Mouse (Mus musculus) right cerebral cortex, postnatal 4 days (tissue): ENCODE measurements at regions not wholly inside any gene's neighbourhood (a gene's known extent, or its start where the extent isn't known, plus 50 kb on each side); places are given as distances from the start of the nearest gene placed in this dataset.
A peak's percentile ranks its signal among the peaks of the same experiment; 100 is the strongest.

Experiments used
- DNase-seq: peaks from one replicate; pipeline ENCODE4 v3.0.0-alpha.2; 2022

GRCm38 (mm10) chr6:81738466-81738865 lies 185.0 kb upstream of the Gcfc2 start:
- DNase-seq = peak; percentile 14

DNA sequence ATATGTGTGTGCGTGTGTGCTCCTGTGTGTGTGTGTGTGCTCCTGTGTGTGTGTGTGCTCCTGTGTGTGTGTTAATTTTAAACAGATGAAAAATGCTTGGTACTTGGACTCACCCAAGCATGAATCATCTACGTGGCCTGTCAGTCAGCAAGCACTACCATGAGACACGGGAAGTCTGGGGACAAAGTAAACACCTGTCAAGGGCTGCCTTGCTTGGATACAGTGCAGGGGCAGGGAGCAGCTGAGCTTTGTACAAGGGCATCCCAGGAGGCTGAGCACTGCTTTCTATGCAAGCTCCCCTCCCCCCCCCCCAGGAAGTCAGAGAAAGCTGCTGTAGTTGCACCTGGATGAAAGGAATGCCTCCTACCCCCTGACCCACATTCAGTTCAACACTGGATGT lies 173.8 kb upstream of the Gcfc2 start:
- no peak for DNase-seq

DNA sequence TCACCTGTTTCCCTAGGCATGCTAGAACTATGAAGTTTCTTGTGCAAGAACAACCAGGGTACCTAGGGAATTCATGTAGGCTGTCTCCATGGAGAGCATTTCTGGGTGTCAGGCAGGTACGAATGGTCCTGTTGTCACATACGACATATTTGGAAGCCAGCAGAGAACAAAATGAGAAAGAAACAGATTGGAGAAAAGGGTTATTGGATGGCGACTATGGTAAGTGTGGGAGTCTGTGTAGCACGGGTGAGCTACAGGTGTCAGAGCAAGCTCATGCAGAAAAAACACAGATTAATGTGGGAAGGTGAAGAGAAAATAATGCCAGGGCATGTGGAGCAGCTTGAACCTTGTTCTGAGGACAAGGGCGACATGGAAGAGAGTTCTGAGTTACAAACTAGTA lies 171.8 kb upstream of the Gcfc2 start:
- no peak for DNase-seq

DNA sequence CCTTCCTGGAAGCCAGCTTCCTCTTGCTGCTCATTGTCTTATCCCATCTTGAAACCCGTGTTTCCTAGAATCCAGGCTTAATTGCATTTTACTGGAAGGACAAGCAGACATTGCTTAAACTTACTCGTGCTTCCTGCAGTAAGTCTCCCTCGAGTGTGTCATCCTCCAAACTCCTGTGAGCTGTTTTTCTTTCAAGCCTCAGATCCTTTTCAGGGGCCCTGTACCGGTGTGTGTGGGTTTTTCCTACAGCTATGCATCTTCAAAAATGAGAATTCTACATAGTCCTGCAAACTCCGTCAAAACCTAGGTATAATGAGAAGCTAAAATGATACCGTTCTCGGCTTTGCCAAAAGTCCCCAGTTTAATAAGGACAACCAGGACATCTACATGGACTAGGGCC lies 167.2 kb upstream of the Gcfc2 start:
- no peak for DNase-seq

- no peak for DNase-seq
Observed at GRCm38 (mm10) chr6:81758876-81759275, 164.6 kb upstream of the Gcfc2 start.

- peak; percentile 40 for DNase-seq
Observed at GRCm38 (mm10) chr6:81760181-81760580, 163.3 kb upstream of the Gcfc2 start.

- no peak for DNase-seq
Observed at GRCm38 (mm10) chr6:81765831-81766230, 157.6 kb upstream of the Gcfc2 start.

DNA sequence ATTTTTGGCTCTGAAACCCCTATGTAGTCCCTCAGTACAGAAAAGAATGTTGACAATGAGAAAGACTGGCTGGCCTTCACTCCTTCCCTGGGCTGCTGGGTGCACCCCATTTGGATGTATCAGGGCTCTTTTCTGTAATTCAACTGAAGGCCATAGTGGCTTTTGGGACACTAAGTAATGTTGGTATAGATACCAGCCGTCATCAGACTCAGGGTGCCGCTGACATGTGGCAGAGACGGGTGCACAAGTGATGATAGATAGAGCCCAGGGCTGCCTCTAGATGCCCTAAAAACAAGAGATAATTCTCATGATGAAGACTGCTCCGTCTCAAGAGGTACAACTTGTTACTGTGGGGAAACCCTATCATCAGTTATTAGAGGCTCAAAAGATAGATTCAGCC lies 156.7 kb upstream of the Gcfc2 start:
- no peak for DNase-seq

- DNase-seq = no peak
Observed at GRCm38 (mm10) chr6:81768669-81769537, 154.6 kb upstream of the Gcfc2 start.

GRCm38 (mm10) chr6:81770301-81770700 lies 153.2 kb upstream of the Gcfc2 start:
- no peak for DNase-seq

GRCm38 (mm10) chr6:81771862-81772261 lies 151.6 kb upstream of the Gcfc2 start:
- no peak for DNase-seq

DNA sequence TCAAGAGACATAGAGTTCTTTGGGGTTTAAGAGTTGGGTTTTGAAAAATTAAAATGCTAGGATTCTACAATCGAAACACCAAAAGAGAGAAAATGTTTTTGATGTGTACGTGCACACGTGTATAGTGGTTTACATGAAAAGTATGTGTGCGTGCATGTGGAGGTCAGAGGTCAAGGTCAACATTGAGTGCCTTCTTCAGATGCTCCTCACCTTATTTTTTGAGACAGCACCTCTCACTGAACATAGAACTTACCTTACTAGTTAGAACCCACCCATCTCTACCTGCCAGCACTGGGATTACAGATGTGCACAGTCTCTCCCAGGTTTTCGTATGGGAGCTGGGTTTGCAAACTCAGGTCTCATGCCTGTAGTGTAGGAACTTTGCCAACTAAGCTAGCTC lies 141.3 kb upstream of the Gcfc2 start:
- no peak for DNase-seq

DNA sequence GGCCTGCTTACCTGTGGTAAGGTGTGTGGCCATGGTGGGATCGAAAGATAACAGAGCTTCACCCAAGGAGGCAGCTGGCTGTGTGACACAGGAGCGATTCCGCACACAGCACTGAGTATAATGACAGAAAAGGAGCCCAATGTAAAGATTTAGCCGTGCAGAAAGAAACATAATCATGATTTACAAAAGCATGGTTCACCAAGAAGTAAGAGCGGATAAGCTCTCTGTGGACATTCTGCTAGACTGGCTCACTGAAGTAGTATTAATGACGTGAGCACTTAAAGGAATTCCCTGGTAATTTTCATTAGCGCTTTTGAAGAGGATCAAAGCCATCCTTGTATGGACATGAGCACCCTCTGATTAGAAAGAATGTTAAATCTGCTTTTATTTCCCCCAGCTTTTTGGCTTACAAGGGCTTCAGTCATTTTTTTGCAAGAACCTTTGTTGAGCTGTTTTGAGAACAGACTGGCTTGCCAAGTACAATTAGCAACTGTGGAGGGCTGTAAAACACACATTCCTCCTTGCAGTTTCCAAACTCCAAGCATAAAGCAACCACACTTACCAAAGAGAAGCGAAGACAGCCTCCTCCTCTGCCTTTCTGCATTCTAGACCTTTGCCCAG lies 140.5 kb upstream of the Gcfc2 start:
- no peak for DNase-seq

GRCm38 (mm10) chr6:81795281-81795680 lies 128.2 kb upstream of the Gcfc2 start:
- DNase-seq = no peak

DNA sequence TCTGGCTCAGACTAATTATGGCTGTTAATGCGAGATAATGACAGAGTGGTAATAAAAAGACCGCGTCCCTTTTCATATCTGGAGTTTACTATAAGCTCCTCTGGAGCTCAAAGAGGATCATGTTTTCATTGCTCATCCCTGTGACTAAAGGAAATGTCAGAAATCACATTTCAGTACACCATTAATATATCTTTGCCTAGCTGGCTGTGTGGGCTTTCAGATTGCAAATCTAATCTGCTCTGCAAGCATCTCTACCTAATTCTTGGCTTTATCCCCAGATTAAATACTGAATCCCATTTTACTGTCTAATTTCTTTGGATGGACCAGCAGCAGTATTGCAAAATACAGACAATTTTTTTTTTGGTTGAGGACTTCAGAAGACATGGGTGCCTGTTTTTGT lies 122.6 kb upstream of the Gcfc2 start:
- no peak for DNase-seq

- DNase-seq = no peak
Observed at GRCm38 (mm10) chr6:81801804-81802203, 121.7 kb upstream of the Gcfc2 start.

GRCm38 (mm10) chr6:81805942-81806341 lies 117.5 kb upstream of the Gcfc2 start:
- no peak for DNase-seq

DNA sequence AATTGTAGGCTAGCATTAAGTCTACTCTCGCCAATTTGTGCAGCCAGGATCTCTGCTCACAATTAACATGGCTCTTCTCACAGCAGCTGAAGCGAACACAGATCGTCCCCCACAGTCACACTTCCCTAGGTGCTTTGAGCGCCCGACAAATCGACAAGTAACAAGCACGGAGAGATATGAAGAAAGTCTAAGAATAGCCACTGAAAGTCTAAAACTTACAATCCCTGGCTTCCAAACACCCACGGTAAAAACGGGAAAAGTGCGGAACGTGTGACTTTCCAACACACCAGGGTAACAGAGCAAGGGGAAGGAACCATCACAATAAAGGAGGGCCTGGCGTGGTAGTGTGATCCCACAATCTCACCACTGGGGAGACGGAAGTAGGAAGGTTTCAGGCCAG lies 114.8 kb upstream of the Gcfc2 start:
- DNase-seq = no peak

DNA sequence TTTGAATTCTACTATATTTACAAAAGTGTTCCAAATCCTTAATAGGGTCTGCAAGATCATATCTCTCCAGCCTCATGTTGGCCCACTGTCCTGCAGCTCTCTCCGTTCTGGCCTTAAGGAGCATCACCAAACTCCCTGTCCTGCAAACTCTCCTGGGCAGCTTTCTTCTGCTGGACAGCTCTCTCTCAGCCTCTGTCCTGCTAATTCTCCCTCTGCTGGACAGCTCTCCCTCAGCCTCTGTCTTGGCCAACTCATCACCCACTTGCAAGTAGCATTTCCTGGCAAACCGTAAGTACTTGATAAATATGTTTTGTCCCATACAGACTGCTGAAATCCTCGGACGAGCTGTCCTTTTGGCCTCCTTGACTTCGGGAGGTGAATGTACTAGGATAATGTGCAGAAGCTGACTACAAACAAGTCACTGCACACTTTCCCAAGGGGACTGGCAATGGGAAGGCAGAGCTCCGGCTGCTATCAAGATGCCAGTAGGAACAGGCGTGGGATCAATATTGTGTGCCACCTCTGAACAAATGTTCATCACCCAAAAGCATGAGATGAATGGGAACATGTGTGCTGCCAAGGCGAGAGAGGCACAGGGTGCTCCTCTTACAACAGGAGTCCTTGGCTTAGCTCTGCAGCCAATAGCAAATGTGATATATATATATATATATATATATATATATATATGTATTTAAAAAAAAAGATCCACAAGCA lies 108.1 kb upstream of the Gcfc2 start:
- no peak for DNase-seq

DNA sequence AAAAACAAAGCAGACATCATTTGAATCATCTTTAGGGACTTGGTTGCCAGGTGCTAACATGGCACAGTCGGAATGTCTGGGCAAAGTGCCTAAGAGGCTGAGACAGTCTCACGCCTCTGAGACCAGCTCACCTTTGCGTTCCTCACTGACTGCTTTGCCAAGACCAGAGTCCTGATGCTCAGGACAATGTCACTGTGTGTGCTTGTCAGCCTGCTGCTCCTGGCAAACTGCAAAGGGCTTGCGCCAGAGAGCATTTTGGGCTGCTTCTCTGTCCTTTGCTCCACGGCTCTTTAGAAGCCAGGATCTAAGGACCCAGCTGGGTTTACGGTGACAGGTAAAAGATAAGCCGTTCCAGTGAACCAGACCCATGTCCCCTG lies 107.5 kb upstream of the Gcfc2 start:
- DNase-seq = no peak

GRCm38 (mm10) chr6:81817050-81817827 lies 106.2 kb upstream of the Gcfc2 start:
- peak; percentile 69 for DNase-seq

DNA sequence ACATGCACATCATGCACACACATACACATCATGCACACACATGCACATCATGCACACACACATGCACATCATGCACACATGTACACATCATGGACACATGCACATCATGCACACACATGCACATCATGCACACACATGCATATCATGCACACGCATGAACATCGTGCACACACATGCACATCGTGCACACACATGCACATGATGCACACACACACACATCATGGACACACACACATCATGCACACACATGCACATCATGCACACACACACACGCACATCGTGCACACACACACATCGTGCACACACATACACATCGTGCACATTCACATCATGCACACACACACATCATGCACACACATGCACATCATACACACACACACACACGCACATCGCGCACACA lies 104.9 kb upstream of the Gcfc2 start:
- no peak for DNase-seq

DNA sequence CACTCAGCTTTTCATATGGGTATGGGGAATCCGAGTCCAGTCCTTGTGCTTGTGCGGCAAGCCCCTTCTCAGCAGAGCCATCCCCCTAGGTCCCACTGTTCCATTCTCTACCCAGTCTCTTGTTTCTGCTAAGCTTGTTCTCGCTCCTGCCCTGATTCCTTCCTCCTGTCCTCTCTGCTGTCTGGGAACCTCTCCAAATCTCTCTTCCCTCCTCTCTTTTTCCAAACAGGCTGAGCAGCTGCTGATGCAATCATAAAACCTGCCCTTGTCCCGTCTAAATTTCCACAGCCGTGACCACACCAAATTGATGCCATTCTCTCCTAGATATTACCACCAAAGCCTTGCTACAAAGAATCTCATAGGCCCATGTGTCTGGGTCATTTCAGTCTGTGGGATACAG lies 103.4 kb upstream of the Gcfc2 start:
- no peak for DNase-seq
